Mouse (Mus musculus) C2C12 (cell line): ENCODE results near the gene Dnajc19. TPM values are rescaled to one million over a fixed set of nuclear protein-coding genes. Genes with fewer than 3 reads are reported as not detected.
"Not testable (repeated sequence)": the region's sequence is repeated elsewhere in the genome, so short reads cannot be mapped to it uniquely, and the experiment has no call there.

Experiments used
- H3K27me3 ChIP-seq: one replicate; pipeline ENCODE4 v1.6.1; 2011; ENCODE audit not compliant: control insufficient read depth, insufficient read depth, insufficient read length
- H3K36me3 ChIP-seq: one replicate; pipeline ENCODE4 v1.6.1; 2011; ENCODE audit not compliant: control insufficient read depth, insufficient read depth
- H3K4me3 ChIP-seq: one replicate; pipeline ENCODE4 v1.5.1; 2011; ENCODE audit warnings: mild to moderate bottlenecking, control low read depth; ENCODE audit not compliant: poor library complexity, insufficient read depth, severe bottlenecking
- H3K79me2 ChIP-seq: one replicate; pipeline ENCODE4 v1.6.1; 2011; ENCODE audit not compliant: control insufficient read depth, insufficient read depth
- H3K79me3 ChIP-seq: one replicate; pipeline ENCODE4 v1.6.1; 2011; ENCODE audit warnings: low read depth, control low read depth
- H3ac ChIP-seq: one replicate; pipeline ENCODE3; 2011; ENCODE audit warnings: low read depth; ENCODE audit not compliant: control insufficient read depth, insufficient read length
- CEBPB ChIP-seq: IDR thresholded peaks from one replicate; pipeline ENCODE4 v1.6.1; 2011; ENCODE audit warnings: low read depth, mild to moderate bottlenecking, control low read depth, moderate library complexity
- CTCF ChIP-seq: IDR thresholded peaks from one replicate; pipeline ENCODE4 v1.5.1; 2011; ENCODE audit not compliant: control insufficient read depth, insufficient read depth, insufficient read length
- FOSL1 ChIP-seq: IDR thresholded peaks from one replicate; pipeline ENCODE4 v1.8.0; 2011; ENCODE audit warnings: mild to moderate bottlenecking, low read length; ENCODE audit not compliant: poor library complexity, insufficient read depth, severe bottlenecking
- MAX ChIP-seq: IDR thresholded peaks from one replicate; pipeline ENCODE4 v1.6.1; 2011; ENCODE audit warnings: mild to moderate bottlenecking, control low read depth
- MYOD1 ChIP-seq: IDR thresholded peaks from one replicate; pipeline ENCODE4 v1.6.1; 2011; ENCODE audit warnings: low read depth; ENCODE audit not compliant: control insufficient read depth, insufficient read length
- MYOG ChIP-seq: IDR thresholded peaks from one replicate; pipeline ENCODE4 v1.6.1; 2011; ENCODE audit not compliant: control insufficient read depth, insufficient read length; ENCODE audit errors: extremely low read depth
- USF1 ChIP-seq: IDR thresholded peaks from one replicate; pipeline ENCODE4 v1.6.1; 2011; ENCODE audit warnings: low read depth, mild to moderate bottlenecking, control low read depth, moderate library complexity
- polyA plus RNA-seq: library from polyadenylated mRNA; unstranded; fragments of >200 nt; fragmentation: generic; extraction: Trizol; gene quantifications from one replicate; pipeline ENCODE4 v1.2.1, GENCODE M21; 2012; ENCODE audit warnings: missing spikeins

Dnajc19 gene
- polyA plus RNA-seq, 1 experiment, result 76.1 TPM

GRCm38 (mm10) chr3:34102891-34103290 lies 21.8 kb upstream of the Dnajc19 start:
- TF ChIP-seq MYOD1 (no peak), MAX (no peak)
- peaks cover 5% of the 10 kb centered on the region for H3K27me3 ChIP-seq
- no peaks in the 10 kb centered on the region for H3K79me3 ChIP-seq
- no peaks in the 10 kb centered on the region for H3K36me3 ChIP-seq
- no peaks in the 10 kb centered on the region for H3K79me2 ChIP-seq
- H3ac ChIP-seq, result no peak overlapping the region
- H3K4me3 ChIP-seq, result no peak overlapping the region

GRCm38 (mm10) chr3:34083655-34084054 lies 2.5 kb upstream of the Dnajc19 start:
- no peak overlapping the region for H3ac ChIP-seq
- H3K79me2 ChIP-seq, result peaks cover 9% of the 10 kb centered on the region
- TF ChIP-seq MYOG, result no peak
- no peak for TF ChIP-seq CTCF
- TF ChIP-seq CEBPB, result no peak
- no peak for TF ChIP-seq USF1
- TF ChIP-seq MYOD1, result no peak
- no peak for TF ChIP-seq FOSL1
- no peak for TF ChIP-seq MAX

GRCm38 (mm10) chr3:34081929-34082328 lies 808 bp upstream of the Dnajc19 start:
- Histone ChIP-seq H3K79me2 (peaks cover 9% of the 10 kb centered on the region), H3K79me3 (no peaks in the 10 kb centered on the region), H3K27me3 (no peaks in the 10 kb centered on the region), H3K36me3 (peaks cover 23% of the 10 kb centered on the region), H3ac (no peak overlapping the region), H3K4me3 (no peak overlapping the region)
- TF ChIP-seq MYOG (no peak), MYOD1 (no peak), CEBPB (no peak), USF1 (no peak), MAX (no peak), CTCF (no peak), FOSL1 (no peak)

More at GRCm38 (mm10) chr3:34083655-34084054, 2.5 kb upstream of the Dnajc19 start:
- Histone ChIP-seq H3K36me3 (peaks cover 6% of the 10 kb centered on the region), H3K4me3 (no peak overlapping the region), H3K27me3 (no peaks in the 10 kb centered on the region), H3K79me3 (no peaks in the 10 kb centered on the region)

- Histone ChIP-seq H3K36me3 (peaks cover 80% of the 10 kb centered on the region), H3ac (no peak overlapping the region)
Observed at GRCm38 (mm10) chr3:34076058-34076759, 4.9 kb downstream of the Dnajc19 start.

GRCm38 (mm10) chr3:34072726-34073125 lies 8.4 kb downstream of the Dnajc19 start:
- no peak overlapping the region for H3ac ChIP-seq
- no peak overlapping the region for H3K4me3 ChIP-seq
- H3K36me3 ChIP-seq, result peaks cover 98% of the 10 kb centered on the region
- H3K79me3 ChIP-seq, result no peaks in the 10 kb centered on the region
- no peaks in the 10 kb centered on the region for H3K79me2 ChIP-seq
- no peaks in the 10 kb centered on the region for H3K27me3 ChIP-seq
- no peak for TF ChIP-seq MAX
- TF ChIP-seq CTCF, result no peak
- no peak for TF ChIP-seq USF1

More at GRCm38 (mm10) chr3:34076058-34076759, 4.9 kb downstream of the Dnajc19 start:
- peaks cover 9% of the 10 kb centered on the region for H3K79me2 ChIP-seq
- TF ChIP-seq MYOD1 (no peak), CEBPB (no peak), CTCF (no peak)
- no peak overlapping the region for H3K4me3 ChIP-seq
- H3K79me3 ChIP-seq, result no peaks in the 10 kb centered on the region
- H3K27me3 ChIP-seq, result no peaks in the 10 kb centered on the region

GRCm38 (mm10) chr3:34068943-34069342 lies 12.2 kb downstream of the Dnajc19 start:
- H3K36me3 ChIP-seq, result peaks cover 98% of the 10 kb centered on the region
- H3ac ChIP-seq, result not testable (repeated sequence)

More at GRCm38 (mm10) chr3:34068943-34069342, 12.2 kb downstream of the Dnajc19 start:
- not testable (repeated sequence) for H3K4me3 ChIP-seq, H3K79me2 ChIP-seq, H3K27me3 ChIP-seq, H3K79me3 ChIP-seq
